Mouse (Mus musculus) gastrocnemius, postnatal 36 days (tissue): ENCODE measurements around the gene Acbd3. TPM values are rescaled to one million over a fixed set of nuclear protein-coding genes. Genes with fewer than 3 reads are reported as not detected.

ENCODE experiments used
- DNase-seq, 2 experiments: peaks; one replicate each; pipeline ENCODE4 v3.0.0; 2022
- intact Hi-C: fragments of 180-260 bp; cut with DNase I; formaldehyde crosslinking; loops from one replicate; pipeline ENCODE4 v1.15.1; 2025
- long read RNA-seq, 2 experiments: library from polyadenylated mRNA; stranded (forward); transcript quantifications; one replicate each; pipeline ENCODE4 v2.0.0; 2021
- total RNA-seq, 2 experiments: library from RNA; stranded (reverse); gene quantifications; 2 replicates each; pipeline ENCODE4 v1.2.3; 2021

Gene Acbd3
- 10 to 100 TPM; 10.5 to 11.4 TPM for total RNA-seq
- long read RNA-seq, experiment 1, partial matches to known transcripts, result 0 of 3 reads
- long read RNA-seq, experiment 1, other reads (novel, unspliced or antisense), result 1 of 3 reads
- long read RNA-seq, experiment 2, transcript Acbd3-201 (8 exons, 3,471 nt), result major isoform, 10 of 11 reads
- long read RNA-seq, experiment 2, partial matches to known transcripts, result 0 of 11 reads
- long read RNA-seq, experiment 2, other reads (novel, unspliced or antisense), result 1 of 11 reads

DNA sequence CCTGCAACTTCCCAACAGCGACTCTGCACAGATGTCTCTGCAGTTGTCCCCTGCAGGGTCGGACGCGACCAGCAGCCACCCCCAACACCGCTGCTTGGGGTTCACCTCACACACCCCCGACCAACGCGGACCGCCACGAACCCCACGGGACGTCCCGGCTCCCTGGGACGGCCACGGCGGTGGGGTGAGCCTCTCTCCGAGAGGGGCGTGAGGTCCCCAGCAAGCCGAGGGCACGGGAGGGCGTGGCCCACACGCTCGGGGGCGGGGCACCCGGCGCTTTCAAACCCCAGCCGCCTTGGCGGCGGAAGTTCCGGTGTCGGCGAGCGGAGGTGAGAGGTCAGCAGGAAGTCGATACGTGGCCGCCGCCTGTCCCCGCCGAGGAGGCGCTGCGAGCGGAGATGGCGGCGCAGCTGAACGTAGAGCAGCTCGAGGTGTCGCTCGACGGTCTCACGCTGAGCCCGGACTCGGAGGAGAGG, at the start of gene Acbd3:
TSS of gene Acbd3 (plus strand) at position 340 of the 476 bp plus-strand sequence.
- DNase-seq, result peak; percentile 83 to 84
- intact Hi-C loops, result no loop called here

- intact Hi-C loops, result no loop called here
These were observed 34.6 kb upstream of the Acbd3 start for GRCm38 (mm10) chr1:180691284-180691683.

DNA sequence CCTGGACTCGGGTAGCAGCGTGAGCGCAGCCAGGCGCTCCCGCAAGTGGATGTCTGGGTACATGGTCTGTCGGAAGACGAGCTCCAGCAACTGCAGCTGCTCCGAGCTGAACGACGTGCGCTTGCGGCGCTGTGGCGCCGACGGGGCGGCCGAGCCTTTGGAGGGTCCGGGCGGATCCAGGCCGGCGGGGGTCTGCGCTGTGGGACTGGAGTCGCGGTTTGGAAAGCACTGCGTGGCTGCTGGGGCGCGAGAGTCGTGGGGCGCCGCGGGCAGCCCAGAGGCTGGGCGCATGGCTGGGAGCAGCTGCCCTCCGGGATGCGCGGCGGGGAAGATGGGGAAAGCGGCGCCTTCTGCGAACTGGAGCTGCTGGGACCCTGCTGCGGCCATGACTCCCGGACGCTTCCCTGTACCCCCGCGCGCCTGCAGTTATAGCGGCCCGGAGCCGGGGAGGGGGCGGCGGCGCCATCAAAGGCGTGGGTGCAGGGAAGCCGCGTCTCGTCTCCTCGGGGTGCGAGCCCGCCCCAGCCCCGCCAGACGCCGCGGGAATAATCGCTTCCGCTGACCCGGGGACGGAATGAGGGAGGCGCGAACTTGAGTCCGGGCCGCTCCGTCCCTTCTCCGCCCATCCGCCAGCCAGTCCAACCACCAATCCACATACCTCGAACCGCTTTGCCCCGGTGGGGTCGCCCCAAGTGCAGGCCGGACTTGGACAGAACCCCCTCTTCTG, 29.1 kb upstream of the Acbd3 start, which contains the start of gene Mixl1:
TSS of gene Mixl1 (minus strand) at position 409 of the 727 bp plus-strand sequence.
- intact Hi-C loops, result no loop called here
- DNase-seq, result no peak

More at GRCm38 (mm10) chr1:180691284-180691683, 34.6 kb upstream of the Acbd3 start:
- DNase-seq, result no peak

DNA sequence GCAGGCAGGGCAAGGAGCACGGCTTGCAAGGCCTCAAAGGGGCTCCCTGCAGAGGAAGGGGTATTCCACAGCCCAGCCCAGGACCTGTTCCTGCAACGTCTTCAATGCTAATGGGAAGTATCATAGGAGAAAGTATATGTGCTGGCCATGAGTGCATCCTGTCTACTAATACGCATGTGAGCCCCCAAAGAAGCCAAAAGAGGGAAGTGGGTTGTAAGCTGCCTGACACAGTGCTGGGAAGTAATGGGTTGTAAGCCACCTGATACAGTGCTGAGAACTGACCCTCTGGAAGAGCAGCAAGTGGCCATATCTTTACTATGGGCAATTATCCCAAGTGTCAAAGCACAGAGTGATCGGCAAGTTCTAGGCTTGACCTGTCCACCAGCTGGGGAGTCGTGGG, 27.8 kb upstream of the Acbd3 start:
- DNase-seq, result no peak
- intact Hi-C loops, result no loop called here

DNA sequence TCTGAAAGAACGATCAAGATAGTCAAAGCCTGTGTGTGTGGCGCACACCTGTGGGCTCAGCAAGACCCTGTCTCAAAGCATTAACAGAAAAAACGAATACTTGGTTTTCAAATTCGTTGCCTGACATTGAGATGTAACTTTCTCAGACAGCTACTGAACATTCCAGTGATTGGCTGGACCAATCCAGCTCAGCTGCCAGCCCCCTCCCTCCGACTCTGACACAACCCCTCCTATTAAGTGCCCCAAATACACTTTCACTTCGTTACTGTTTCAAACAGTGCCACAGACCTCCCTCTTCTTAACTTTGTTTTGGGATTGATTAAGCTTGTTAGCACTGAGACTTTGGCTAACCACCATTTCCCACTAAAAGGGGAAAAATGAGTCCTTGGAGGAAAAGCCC, 22.4 kb upstream of the Acbd3 start:
- intact Hi-C loops, result no loop called here
- no peak for DNase-seq

- intact Hi-C loops, result no loop called here
- no peak for DNase-seq
These were observed 18.5 kb upstream of the Acbd3 start for GRCm38 (mm10) chr1:180707368-180707767.

GRCm38 (mm10) chr1:180707813-180708212, 18.0 kb upstream of the Acbd3 start:
- intact Hi-C loops, result no loop called here
- DNase-seq, result no peak

DNA sequence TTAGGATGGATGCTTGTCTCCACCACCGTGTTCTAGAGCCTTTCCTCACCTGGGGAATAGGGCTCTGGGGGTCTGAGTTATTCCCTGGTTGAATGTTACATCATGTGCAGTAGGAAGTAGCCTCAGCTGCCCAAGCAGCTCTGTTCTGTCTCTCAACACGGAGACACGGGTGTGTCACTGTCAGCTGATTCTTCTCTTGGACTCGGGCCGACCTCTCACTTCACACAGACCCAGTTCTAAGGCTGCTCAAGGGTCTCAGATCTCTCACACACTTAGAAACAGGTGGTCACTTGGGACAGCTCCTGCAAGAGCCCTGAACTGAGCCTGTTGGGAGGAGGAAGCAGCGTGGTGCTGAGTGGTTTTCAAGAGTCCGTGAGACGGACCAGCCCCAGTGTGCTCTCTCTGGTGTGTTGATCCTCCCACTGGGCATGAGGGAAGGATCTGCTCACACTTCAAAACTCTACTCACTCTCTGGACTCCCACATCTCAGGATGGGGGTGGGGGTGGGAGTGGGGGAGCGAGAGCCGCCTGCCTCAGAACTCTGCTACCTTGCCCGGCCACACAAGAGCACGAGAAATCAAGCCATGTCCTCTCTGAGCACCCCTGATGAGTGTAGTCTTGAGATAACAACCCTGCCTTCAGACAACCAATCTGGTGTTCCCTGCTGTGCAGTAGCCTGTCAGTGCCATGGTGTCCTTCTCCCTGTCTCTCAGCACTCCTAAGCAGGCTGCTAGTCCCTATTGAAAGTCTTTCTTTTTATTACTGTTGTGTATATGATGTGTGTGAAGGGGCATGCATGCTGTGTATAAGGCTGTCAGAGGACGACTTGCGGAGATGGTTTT, 16.7 kb upstream of the Acbd3 start:
- intact Hi-C loops, result no loop called here
- DNase-seq, result no peak

- intact Hi-C loops, result no loop called here
- DNase-seq, result no peak
These were observed 7.1 kb upstream of the Acbd3 start for GRCm38 (mm10) chr1:180718756-180719155.

- no peak for DNase-seq
- intact Hi-C loops, result no loop called here
These were observed 6.4 kb upstream of the Acbd3 start for GRCm38 (mm10) chr1:180719483-180719882.

DNA sequence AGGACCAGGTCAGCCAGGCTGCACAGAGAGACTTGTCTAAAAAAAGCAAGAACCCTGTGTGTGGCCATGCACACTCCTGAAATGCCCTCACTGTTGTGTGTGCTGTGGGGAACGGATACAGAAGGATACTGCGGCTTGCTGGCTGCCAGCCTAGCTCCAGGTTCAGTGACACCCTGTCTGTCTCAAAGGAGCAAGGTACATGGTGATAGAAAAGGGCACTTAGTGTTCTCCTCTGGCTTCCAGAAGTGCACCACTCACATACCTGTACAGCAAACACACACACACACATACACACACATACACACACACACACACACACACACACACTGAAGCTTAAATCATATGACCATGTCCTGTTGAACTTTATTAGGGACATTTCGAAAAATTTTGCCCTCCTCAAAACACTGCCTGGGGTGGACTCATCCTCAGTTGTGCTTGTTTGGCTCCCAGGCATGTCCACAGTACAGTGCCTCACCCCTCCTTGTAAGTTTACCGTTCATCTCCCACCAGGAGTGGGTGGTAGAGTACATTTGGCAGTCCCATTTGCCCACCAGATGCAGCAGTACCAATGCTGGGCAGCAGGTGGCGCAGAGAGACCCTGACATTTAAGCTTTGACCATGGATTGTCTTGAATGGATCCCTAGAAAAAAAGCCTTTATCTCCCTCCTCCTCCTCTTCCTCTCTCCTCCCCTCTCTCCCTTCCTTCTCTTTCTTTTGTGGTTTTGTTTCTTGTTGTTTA, 5.7 kb upstream of the Acbd3 start:
- intact Hi-C loops, result loop anchor here (1.0 kb wide), 1 partner anchor 44 kb away; no protein-coding TSS in a partner anchor

DNA sequence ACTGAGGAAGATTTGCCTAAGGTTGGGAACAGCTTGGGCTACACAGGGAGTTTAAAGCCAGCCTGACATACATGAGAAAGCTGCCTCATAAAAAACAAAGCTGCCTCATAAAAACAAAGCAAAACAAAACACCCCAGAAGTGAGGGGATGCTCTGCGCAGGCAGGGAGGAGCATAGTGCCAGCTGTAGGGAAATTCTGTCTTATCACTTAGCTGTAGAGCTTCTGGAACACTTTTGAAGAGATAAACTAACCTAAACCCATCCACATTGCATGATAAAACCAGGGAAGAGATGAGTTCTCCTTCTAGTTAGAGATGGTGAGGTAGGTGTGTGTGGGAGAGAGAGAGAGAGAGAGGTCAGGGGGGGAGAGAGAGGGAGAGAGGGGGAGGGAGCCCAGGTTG, 3.2 kb upstream of the Acbd3 start:
- DNase-seq, result no peak
- intact Hi-C loops, result no loop called here

More for the DNA sequence above, 5.7 kb upstream of the Acbd3 start:
- peak; percentile 78 to 83 for DNase-seq

GRCm38 (mm10) chr1:180723701-180724238, 2.1 kb upstream of the Acbd3 start:
- DNase-seq, result no peak
- intact Hi-C loops, result no loop called here

GRCm38 (mm10) chr1:180726183-180726582, 340 bp downstream of the Acbd3 start:
- intact Hi-C loops, result no loop called here
- DNase-seq, result peak in 1 of 2 experiments; percentile 16

GRCm38 (mm10) chr1:180729231-180729630, 3.4 kb downstream of the Acbd3 start:
- intact Hi-C loops, result no loop called here
- no peak for DNase-seq

GRCm38 (mm10) chr1:180747827-180748226, 22.0 kb downstream of the Acbd3 start:
- intact Hi-C loops, result no loop called here
- DNase-seq, result no peak

- intact Hi-C loops, result no loop called here
These were observed 26.3 kb downstream of the Acbd3 start for GRCm38 (mm10) chr1:180752115-180752514.

DNA sequence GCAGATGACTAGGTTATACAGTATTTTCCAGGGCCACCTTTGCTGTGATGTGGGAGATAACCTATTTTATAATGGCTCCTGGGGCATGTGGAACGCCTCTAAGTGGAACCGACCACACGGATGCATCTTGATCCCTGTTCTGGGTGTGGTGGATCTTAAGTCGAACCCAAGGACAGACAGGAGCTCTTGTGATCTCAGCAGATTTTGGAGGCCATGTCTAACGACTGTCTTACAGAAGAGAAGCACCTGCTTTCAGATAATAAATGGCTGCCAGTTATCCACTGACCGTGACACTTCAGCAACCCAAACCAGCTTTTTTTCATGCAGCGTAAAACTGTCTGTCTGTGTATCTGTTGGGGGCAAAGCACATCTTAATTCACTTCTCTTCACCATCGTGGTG, 28.5 kb downstream of the Acbd3 start:
- intact Hi-C loops, result no loop called here

More at GRCm38 (mm10) chr1:180752115-180752514, 26.3 kb downstream of the Acbd3 start:
- no peak for DNase-seq

DNA sequence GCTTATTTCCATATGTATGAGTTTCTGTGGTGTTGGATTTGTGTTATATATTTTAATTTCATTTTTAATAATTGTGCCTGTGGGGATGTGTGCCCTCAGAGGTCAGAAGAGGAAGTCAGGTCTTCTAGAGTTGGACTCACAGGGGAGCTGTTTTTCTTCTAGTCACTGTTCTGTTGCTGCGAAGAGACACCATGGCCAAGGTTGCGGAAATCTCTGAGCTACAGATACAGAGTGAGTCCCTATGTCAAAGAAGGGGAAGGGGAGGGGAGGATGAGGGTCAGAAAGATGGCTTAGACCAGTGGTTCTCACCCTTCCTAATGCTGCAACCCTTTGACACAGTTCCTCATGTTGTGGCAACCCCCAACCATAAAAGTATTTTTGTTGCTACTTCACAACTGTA, 30.9 kb downstream of the Acbd3 start:
- intact Hi-C loops, result no loop called here
- DNase-seq, result no peak

More for the DNA sequence above, 28.5 kb downstream of the Acbd3 start:
- DNase-seq, result no peak
